Mouse (Mus musculus) large intestine, adult 2 months (tissue): ENCODE data around the gene Ankrd6. TPM values are rescaled to one million over a fixed set of nuclear protein-coding genes. Genes with fewer than 3 reads are reported as not detected.

ENCODE experiments used
- DNase-seq: peaks from one replicate; pipeline ENCODE4 v3.0.0-alpha.2; 2012; ENCODE audit warnings: low read depth, low spot score
- WGBS: fragments of 180-500 bp; shearing (Covaris S2); methylation state at CpG from one replicate; pipeline ENCODE4 v1.1.7; 2018; 5-methylcytosine and 5-hydroxymethylcytosine counted together
- polyA plus RNA-seq: library from polyadenylated mRNA; depleted of rRNA; stranded (reverse); fragments of >200 nt; gene quantifications from 2 replicates; pipeline ENCODE4 v1.2.3, GENCODE M21; 2012; rRNA removed

The Ankrd6 gene
- polyA plus RNA-seq, 1 experiment: 0.79 TPM

DNA sequence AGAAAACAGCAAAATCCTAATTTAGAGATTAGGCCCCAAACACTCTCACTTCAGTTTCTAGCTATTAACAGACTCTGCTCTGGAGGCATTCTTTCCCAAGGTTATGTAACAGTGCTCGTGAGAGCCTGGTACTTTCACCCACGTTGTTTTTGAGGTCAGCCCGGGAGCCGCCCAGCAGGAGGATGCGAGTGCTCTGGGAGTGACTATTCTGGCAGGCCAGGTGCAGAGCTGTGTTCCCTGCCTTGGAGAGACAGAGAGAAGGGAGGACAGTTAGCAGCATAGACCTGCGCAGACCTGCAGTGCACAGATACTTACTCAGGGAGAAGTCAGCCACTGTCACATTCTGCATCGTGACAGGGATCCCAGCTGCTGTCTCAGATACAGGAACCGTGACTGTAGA, 126.4 kb downstream of the Ankrd6 start:
- WGBS: 50% methylated on average over 8 of the region's 8 CpGs
- no peak for DNase-seq

DNA sequence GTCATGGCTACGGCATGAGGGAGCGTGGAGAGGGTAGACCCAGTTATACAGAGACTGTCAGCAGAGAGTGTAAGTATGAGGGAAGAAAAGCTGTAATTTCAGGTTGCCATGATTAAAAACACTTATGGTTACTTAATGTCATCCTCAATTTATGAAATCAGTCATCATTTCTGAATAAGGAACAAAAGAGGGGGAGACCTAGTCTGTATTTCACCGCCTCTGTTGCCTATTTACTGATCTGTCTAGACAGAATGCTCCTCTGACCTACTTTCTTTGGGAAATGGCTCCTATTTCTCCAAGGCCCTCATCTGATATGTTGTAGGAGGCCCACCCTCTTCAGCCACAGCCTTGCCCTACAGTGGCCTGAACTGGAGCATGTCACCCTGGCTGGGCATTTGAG, 130.0 kb downstream of the Ankrd6 start:
- DNase-seq: no peak
- WGBS: 92% methylated on average over 3 of the region's 3 CpGs

DNA sequence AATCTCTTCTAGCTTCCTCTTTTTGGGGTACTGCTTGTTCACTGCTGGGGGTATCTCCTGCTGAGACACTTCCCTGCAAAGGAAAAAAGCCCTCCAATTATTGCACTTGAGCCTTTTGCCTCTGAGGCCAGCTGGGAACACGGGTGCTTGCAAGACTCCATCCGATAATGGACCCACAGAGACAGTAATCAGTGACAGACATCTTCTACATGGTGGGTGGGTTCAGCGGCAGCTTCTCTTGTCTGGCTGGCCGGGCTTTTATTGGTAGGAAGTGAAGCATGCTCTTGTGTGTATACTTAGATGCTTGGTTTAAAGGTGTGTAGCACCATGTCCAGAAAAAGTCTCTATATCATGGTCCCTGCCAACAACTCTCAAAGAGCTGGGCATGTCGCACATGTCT, 133.2 kb downstream of the Ankrd6 start:
- WGBS: 74% methylated on average over 5 of the region's 5 CpGs
- no peak for DNase-seq

DNA sequence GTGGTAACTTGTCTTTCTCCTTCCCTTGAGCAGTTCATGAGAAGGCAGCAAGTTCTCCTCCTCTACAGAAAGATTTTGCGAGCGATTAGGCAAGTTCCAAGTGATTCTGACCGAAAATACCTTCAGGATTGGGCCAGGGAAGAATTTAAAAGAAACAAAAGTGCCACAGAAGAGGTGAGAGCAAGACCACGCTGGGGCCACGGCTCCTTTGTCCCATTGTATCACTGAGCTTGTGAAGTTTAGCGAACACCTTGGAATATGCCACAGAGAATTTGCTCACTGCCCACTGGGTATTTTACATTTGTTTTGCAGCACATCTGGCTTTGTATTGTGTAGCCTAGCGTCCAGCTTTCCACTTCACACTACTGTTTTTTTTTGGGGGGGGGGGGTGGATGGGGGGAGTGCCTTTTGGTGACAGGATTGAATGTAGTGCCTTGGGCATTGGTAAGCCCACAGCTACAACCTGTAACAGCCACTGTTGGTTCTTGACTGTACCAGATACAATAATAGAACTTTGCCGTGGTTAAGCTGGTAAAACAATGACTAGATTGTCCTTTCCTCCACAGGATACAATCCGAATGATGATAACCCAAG, 150.0 kb downstream of the Ankrd6 start:
- no peak for DNase-seq
- 6% methylated on average over 9 of the region's 9 CpGs for WGBS

DNA sequence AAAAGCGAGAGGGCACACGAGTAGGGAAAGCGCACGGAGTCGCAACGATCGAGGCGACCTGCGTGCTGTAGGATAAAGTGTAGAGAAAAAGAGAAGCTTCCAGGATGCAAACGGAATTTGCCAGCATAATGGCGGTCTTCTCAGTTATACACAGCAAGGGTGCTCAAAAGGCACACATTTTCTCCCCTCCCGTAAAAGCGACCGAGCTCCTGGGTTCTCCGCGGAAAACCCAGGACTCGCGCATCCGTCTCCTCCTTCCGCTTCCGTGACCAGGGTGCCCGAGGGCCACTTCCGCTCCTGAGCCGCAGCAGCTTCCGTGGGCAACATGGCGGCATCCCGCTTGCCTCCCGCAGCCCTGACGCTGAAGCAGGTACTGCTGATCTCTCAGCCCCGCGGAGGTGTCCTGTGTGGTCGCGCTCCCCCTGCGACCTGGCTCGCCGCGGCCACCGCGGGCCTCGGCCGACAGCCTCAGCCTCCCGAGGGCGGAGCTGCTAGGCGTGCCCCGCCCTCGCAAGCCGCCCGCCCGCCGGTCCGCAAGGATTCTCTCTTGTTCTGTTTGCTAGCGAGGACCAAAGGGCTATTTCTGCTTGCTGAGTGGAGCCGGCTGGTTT, 150.6 kb downstream of the Ankrd6 start, which contains the start of gene Lyrm2:
Gene Lyrm2, plus strand, starts transcription at position 288 of the 611 bp plus-strand sequence.
- WGBS: 1% methylated on average over 53 of the region's 53 CpGs

DNA sequence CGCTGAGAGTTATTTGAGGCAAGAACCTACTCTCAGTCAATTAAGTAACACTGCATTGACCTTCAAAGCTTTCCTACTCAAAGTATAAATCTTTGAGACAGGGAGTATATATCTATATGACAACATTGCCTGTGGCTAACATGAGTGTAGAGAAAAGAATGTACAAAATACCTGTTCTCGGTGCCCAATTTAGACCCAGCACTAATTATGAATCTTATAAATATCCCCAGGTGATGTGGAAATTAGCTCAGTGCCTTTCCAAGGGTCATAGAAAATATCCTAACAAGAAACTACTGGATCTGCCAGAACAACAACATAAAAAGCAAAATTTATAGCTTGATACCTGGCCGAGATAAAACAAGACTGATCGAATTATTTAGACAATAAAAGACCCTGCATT, 151.7 kb downstream of the Ankrd6 start:
- 98% methylated on average over 4 of the region's 4 CpGs for WGBS
- no peak for DNase-seq

More for the DNA sequence above, 150.6 kb downstream of the Ankrd6 start, which contains the start of gene Lyrm2:
- peak; percentile 43 for DNase-seq

DNA sequence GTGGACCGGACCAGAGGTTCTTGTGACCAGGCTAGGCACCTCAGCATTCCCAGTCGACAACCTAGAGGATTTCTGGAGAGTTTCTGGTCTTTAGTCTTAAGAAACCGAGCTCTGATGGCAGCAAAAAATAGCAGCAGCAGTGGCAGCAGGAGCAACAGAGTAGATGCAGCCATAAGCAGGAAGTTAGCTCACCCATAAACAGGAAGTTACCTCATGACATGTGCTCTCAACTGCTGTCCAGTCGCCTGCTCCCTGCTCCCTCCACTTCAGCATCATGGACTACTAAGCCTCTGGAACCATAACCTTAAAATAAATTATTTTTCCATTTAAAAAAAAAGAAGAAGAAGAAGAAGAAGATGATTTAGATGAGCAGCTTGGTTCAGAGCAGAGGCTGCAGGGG, 161.6 kb downstream of the Ankrd6 start:
- no peak for DNase-seq
- WGBS: 81% methylated on average over 4 of the region's 4 CpGs

DNA sequence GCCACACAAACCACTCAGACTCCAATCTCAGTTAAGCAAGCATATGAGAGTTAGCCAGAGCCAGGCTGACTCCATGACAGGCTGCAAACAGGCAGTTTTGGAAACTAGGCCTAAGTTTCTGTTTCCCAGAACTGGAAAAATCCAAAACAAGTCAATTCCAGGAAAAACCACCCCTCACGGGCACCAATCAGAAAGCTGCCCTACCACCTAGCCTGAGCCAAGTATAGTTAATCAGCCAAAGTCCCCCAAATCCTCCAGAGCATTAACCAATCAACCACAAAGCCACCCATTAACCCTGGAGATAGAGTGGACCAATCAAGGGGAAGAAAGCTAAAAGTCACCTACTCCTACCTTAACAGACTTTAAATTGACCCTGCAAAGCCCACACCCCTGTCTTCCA, 163.5 kb downstream of the Ankrd6 start:
- 84% methylated on average over 1 of the region's 1 CpGs for WGBS
- no peak for DNase-seq

DNA sequence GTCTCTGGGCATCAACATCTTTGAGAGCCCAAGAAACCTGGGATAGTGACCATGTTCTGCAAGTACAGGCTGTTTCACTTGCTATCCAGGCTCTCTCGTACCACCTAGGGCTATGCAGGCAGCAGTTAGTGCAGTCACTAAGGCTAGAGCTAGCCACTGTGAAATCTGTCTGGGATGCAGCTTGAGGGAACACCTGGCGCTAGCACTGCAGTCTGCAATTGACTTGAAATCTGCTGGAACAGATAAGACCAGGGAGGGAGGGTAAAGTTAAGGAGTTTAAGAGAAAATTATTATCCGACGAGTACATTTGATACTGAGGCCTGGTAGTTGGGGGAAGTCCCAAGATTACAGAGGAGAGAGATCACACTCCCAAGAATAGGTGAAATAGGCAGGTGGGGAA, 170.6 kb downstream of the Ankrd6 start:
- no peak for DNase-seq
- 94% methylated on average over 4 of the region's 4 CpGs for WGBS

DNA sequence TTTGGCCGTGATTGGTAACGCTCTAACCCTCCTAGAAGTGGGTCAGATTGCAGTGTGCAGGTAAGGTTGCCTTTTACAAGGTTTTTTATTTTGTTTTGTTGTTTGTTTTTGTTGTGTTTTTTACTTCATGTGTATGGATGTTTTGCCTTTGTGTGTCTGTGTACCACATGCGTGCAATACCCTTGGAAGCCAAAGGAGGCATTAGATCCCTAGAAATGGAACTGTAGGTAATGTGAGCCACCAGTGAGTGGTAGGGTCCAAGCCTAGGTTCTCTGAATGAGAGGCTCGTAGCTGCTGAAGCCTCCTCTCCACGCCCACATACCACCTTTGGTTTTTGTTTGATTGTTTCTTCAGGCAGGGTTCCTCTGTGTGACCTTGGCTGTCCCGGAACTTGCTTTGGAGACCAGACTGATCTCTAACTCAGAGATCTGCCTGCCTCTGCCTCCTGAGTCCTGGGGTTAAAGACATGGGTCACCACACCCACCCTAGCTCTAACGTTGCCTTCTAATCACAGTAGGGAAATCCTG, 180.3 kb downstream of the Ankrd6 start:
- no peak for DNase-seq
- 97% methylated on average over 7 of the region's 7 CpGs for WGBS

DNA sequence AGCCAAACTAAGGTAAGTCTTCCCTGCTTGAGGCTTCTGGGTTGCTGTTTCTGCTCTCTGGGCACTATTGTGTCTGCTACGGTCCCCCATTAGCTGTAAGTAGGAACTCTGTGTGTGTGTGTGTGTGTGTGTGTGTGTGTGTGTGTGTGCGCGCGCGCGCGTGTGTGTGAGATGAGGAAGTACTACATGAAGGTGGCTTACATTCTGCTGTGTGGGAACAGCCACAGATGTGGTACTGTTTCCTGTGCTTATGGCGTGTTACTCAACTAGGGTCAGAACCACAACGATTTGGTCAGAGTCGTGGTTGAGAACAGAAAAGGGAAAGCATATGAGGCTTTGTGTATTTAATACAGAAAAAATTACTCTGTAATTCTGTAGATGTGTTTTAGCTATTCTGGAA, 182.6 kb downstream of the Ankrd6 start:
- DNase-seq: no peak

DNA sequence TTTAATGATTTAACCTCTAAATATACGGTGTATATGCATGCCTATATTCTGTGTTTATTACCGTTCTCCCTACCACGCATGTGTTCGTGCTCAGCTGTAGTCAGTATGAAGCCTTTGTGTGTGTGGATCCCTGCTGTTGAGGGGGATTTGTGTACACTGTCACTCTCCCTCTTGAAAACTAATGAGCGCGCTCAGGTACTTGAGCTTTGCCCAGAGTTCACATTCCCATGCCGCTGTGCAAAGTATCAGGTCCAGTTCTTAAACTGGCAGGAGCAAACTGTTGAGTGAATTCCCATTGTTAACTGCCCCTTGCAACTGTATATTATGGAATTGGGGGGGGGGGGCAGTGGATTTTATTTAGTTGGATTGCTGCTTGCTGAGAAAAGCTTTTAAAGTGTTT, 183.2 kb downstream of the Ankrd6 start:
- WGBS: 95% methylated on average over 7 of the region's 7 CpGs
- no peak for DNase-seq

More for the DNA sequence above, 182.6 kb downstream of the Ankrd6 start:
- WGBS: 88% methylated on average over 10 of the region's 10 CpGs

DNA sequence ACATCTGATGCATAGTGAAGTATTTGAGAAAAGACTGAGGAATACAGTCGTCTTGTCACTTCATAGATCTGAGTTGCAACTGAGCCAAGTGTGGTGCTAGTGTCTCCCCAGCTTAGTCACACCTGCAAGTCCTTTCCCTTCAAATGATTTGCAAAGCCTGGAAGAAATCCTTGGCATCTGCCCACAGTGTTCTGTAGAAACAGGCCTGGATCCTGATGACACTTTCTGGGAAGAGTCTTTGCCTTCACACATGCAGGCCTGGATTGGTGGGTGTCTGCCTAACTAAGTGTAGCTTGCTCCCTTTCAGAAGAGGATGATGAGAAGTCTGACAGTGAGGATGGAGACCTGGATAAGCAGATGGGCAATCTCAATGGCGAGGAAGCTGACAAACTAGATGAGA, 193.2 kb downstream of the Ankrd6 start:
- no peak for DNase-seq
- WGBS: 86% methylated on average over 2 of the region's 2 CpGs

Other genes starting within 250 kb of the Ankrd6 start
- 6.0 and 6.3 TPM in 2 replicates for gene Lyrm2, start 150.6 kb downstream of the Ankrd6 start, polyA plus RNA-seq
- 5.8 and 19.0 TPM in 2 replicates for gene Rragd, start 32.2 kb upstream of the Ankrd6 start, polyA plus RNA-seq
- gene Ube2j1, start 80.6 kb upstream of the Ankrd6 start, polyA plus RNA-seq: 17.4 and 24.9 TPM in 2 replicates
- gene Gabrr2, start 112.2 kb upstream of the Ankrd6 start, polyA plus RNA-seq: 0.53 and 1.2 TPM in 2 replicates
- 0.15 and 0.19 TPM in 2 replicates for gene Gabrr1, start 181.7 kb upstream of the Ankrd6 start, polyA plus RNA-seq
- gene Pm20d2, start 238.9 kb upstream of the Ankrd6 start, polyA plus RNA-seq: 0.66 and 2.2 TPM in 2 replicates